Mouse (Mus musculus) urinary bladder, adult 18-20 months (tissue): Measurements from ENCODE around the gene Tbxas1.
A peak's percentile ranks its signal among the peaks of the same experiment; 100 is the strongest.

Source experiments
- DNase-seq, 2 experiments: peaks; one replicate each; pipeline ENCODE4 v3.0.0; 2022; ENCODE audit warnings: low spot score in 2 of 2, mixed read lengths in 2 of 2

Tbxas1 gene

GRCm38 (mm10) chr6:38995774-38996173 lies 120.6 kb downstream of the Tbxas1 start:
- DNase-seq, result no peak

- DNase-seq, result no peak
Measured at GRCm38 (mm10) chr6:38997838-38998237, 122.6 kb downstream of the Tbxas1 start.

- no peak for DNase-seq
Measured at GRCm38 (mm10) chr6:39003126-39003525, 127.9 kb downstream of the Tbxas1 start.

- DNase-seq, result no peak
Measured at GRCm38 (mm10) chr6:39004003-39004473, 128.8 kb downstream of the Tbxas1 start.

- DNase-seq, result no peak
Measured at GRCm38 (mm10) chr6:39005267-39005944, 130.2 kb downstream of the Tbxas1 start.

- DNase-seq, result no peak
Measured at GRCm38 (mm10) chr6:39005945-39006572, 130.9 kb downstream of the Tbxas1 start.

- DNase-seq, result no peak
Measured at GRCm38 (mm10) chr6:39007223-39007622, 132.0 kb downstream of the Tbxas1 start.

GRCm38 (mm10) chr6:39008116-39008515 lies 132.9 kb downstream of the Tbxas1 start:
- no peak for DNase-seq

- DNase-seq, result peak in 1 of 2 experiments; percentile 20
Measured at GRCm38 (mm10) chr6:39013034-39013832, 138.0 kb downstream of the Tbxas1 start.

GRCm38 (mm10) chr6:39017942-39018341 lies 142.7 kb downstream of the Tbxas1 start:
- DNase-seq, result no peak

GRCm38 (mm10) chr6:39018805-39019204 lies 143.6 kb downstream of the Tbxas1 start:
- no peak for DNase-seq

GRCm38 (mm10) chr6:39019219-39019618 lies 144.0 kb downstream of the Tbxas1 start:
- DNase-seq, result no peak

- DNase-seq, result no peak
Measured at GRCm38 (mm10) chr6:39021909-39022308, 146.7 kb downstream of the Tbxas1 start.

- DNase-seq, result no peak
Measured at GRCm38 (mm10) chr6:39022461-39023181, 147.4 kb downstream of the Tbxas1 start.

GRCm38 (mm10) chr6:39024631-39025030 lies 149.4 kb downstream of the Tbxas1 start:
- no peak for DNase-seq

- no peak for DNase-seq
Measured at GRCm38 (mm10) chr6:39025038-39025437, 149.8 kb downstream of the Tbxas1 start.

GRCm38 (mm10) chr6:39030714-39031113 lies 155.5 kb downstream of the Tbxas1 start:
- DNase-seq, result no peak

- DNase-seq, result no peak
Measured at GRCm38 (mm10) chr6:39033676-39034075, 158.5 kb downstream of the Tbxas1 start.

- no peak for DNase-seq
Measured at GRCm38 (mm10) chr6:39035039-39035438, 159.8 kb downstream of the Tbxas1 start.

- no peak for DNase-seq
Measured at GRCm38 (mm10) chr6:39036204-39036603, 161.0 kb downstream of the Tbxas1 start.

GRCm38 (mm10) chr6:39040451-39040850 lies 165.2 kb downstream of the Tbxas1 start:
- DNase-seq, result no peak

GRCm38 (mm10) chr6:39049141-39049540 lies 173.9 kb downstream of the Tbxas1 start:
- DNase-seq, result no peak
